Mouse (Mus musculus): Measurements from ENCODE around the gene Cmah. TPM values are rescaled to one million over a fixed set of nuclear protein-coding genes. Genes with fewer than 3 reads are reported as not detected.
A peak's percentile ranks its signal among the peaks of the same experiment; 100 is the strongest.

The Cmah gene
- total RNA-seq, 2 experiments from 2014 or later = 0.40 to 0.58 TPM

GRCm38 (mm10) chr13:24415506-24416206, 88.5 kb downstream of the Cmah start:
- intact Hi-C loops (cut with DNase I) = no loop called here
- no peak for DNase-seq

GRCm38 (mm10) chr13:24416409-24416808, 89.2 kb downstream of the Cmah start:
- intact Hi-C loops (cut with DNase I) = no loop called here
- peak; percentile 42 for DNase-seq

DNA sequence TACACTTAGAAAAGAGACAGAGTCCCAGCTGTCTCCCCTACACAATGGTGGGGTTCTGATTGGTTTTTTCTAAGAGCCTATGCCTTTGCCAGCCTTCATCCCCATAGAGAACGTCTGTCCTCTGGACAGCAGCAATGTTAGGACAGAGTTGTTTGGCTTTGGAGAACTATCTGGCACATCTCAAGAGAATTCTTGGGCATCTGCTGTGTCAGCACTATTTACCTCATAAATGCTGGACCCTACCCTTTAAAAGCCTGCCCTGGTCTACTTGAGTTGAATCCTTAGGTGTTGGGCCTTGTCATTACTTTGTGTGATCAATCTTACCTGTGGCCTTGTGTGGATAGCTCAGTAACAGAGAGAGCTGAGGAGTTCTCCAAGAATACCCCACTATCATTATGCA, 90.8 kb downstream of the Cmah start:
- intact Hi-C loops (cut with DNase I) = no loop called here
- no peak for DNase-seq

- DNase-seq = no peak
- intact Hi-C loops (cut with DNase I) = no loop called here
Observed at GRCm38 (mm10) chr13:24418814-24419213, 91.6 kb downstream of the Cmah start.

DNA sequence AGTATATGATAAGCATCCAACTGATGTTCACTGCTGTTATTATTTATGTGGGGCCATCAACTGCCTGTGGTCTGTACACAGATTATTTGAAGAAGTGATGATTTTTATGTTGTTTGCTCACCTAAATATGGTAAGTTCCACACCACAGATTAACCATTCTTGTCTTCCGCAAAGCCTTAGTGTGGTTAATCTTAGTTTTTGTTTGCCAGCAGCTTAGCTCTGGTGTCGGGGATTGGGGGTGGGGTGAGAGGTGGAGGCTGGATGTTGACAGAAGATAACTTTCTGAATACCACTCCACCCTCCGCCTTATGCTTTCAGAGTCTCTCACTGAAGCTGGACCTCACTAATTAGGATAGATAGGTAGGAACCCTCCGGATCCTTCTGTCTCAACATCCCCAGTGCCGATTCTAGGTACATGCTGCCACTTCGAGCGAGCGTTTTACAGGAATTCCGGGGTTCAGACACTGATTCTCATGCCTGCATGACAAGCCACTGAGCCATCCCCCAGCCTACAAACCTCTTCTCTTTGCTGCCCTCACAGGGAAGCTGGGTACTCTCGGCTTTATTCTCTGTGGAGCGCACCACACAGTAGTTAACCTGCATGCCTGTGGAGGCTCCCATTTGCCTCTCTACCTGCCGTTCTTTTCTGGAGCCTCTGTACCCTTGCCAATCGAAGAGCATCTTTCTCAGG, 92.5 kb downstream of the Cmah start:
- intact Hi-C loops (cut with DNase I) = no loop called here
- no peak for DNase-seq

DNA sequence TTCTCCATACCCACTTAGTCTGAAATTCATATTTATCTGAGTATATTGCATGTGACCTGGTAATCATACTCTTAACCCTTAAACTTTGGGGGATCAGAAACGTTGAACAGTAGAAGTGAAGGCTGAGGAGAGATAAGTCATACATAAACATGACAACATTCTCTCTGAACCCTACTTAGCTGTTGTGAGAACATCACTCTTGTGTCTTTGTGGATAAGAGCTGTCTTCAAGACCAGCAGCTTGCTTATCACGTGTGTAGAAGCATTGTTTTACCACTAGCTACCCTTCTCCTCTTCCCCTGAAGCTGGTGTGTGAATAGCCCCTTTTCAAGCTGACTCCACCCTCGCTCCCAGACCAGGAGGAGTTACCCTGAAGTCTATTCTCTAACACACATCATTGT, 94.8 kb downstream of the Cmah start:
- intact Hi-C loops (cut with DNase I) = no loop called here
- DNase-seq = no peak

- no peak for DNase-seq
- intact Hi-C loops (cut with DNase I) = no loop called here
Observed at GRCm38 (mm10) chr13:24430215-24430614, 103.0 kb downstream of the Cmah start.

GRCm38 (mm10) chr13:24431593-24431992, 104.4 kb downstream of the Cmah start:
- intact Hi-C loops (cut with DNase I) = no loop called here

DNA sequence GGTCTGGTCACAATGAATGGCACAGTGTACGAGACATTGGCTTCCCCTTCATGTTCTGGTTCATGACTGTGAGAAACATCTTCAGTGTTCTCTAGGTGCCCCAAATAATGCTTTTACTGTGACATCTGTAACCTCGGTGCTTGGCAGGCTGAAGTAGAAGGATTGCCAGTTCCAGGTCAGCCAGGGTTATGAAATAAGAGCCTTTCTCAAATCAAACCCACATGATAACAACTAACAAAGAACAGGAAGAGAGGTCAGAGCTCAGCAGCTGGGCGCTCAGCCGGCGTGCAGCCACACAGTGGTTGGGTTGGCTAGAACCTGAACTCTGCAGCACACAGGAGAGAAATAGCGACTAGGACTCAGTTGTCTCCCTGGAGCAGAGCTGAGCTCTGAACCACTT, 115.1 kb downstream of the Cmah start:
- no peak for DNase-seq
- intact Hi-C loops (cut with DNase I) = no loop called here

More at GRCm38 (mm10) chr13:24431593-24431992, 104.4 kb downstream of the Cmah start:
- no peak for DNase-seq

DNA sequence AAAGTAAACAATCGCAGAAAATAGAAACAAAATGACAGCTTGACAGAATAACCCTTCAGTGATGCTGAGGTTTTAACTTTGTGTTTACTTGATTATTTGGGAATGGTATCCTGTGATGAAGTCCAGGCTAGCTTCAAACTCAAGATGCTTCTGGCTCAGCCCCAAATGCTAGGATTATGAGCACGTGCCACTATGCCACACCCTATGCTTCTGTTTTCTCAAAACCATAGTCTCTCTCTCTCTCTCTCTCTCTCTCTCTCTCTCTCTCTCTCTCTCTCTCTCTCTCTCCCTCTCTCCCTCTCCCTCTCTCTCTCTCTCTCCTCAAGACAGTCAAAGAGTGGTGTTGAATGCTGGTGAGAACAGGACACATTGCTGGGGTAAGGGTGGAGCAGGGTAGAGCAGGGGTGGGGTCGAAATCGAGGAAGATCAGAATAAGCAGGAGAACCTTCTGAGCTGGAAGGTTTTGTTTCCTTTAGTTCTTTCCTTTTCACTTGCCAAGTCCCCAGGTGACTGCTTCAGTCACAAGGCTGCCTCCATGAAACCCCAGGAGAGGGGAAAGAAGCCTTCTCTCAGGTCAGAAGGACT, 116.7 kb downstream of the Cmah start:
- no peak for DNase-seq
- intact Hi-C loops (cut with DNase I) = no loop called here

DNA sequence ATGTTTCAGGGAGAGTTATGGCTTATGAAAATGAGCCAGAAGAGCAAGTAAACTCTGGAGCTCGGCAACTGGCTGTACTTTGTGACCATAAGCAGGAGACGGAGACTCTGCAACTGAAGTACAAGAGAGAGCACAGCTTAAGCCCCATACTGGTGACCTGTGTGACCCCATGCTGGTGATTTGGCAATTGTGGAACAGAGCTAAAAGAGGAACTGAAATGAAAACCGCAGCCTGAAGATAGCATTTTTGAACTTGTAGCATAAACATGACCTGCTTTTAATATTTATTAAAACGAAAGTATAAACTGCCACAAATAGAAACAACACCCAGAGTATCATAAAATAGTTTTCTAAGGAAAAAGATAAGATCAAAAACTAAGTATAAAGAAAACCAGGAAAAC, 117.5 kb downstream of the Cmah start:
- DNase-seq = no peak
- intact Hi-C loops (cut with DNase I) = no loop called here

- intact Hi-C loops (cut with DNase I) = no loop called here
- DNase-seq = no peak
Observed at GRCm38 (mm10) chr13:24445166-24445565, 118.0 kb downstream of the Cmah start.

- intact Hi-C loops (cut with DNase I) = no loop called here
- no peak for DNase-seq
Observed at GRCm38 (mm10) chr13:24446081-24446480, 118.9 kb downstream of the Cmah start.

DNA sequence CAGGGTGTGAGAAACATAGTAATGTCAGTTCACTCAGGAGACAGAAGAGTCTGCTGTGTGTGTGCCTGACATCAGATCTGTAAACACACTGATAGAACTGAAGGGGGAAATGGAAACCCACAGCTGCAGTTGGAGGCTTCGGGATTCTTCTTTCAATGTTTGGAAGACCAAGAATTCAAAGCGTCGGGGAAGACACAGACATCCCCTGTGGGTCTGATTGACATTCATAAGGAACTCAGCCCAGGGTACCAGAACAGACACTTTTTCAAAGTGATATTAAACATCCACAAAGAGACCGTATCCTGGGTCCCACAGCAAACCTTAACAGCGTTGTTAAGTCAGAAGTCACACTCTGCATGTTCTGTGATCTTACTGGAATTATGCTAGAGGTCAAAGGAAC, 119.8 kb downstream of the Cmah start:
- intact Hi-C loops (cut with DNase I) = no loop called here

GRCm38 (mm10) chr13:24448578-24448977, 121.4 kb downstream of the Cmah start:
- intact Hi-C loops (cut with DNase I) = no loop called here
- DNase-seq = no peak

More for the DNA sequence above, 119.8 kb downstream of the Cmah start:
- DNase-seq = no peak

DNA sequence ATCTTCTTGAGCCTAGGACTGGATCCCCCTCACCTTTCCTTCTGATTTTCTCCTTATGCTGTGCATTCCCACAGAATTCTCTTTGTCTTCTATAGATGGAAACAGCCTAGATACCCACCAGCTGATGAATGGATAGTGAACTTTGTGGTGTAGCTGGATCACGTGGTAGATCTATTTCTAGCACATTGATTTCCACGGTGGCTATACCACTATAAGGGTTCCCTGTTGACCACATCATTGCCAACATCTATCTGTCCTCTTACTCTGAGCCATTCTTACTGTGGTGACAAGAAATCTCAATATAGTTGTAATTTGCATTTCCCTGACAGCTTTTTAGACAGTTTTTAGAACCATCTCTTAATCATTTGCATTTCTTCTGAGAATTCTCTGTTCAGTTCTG, 124.3 kb downstream of the Cmah start:
- no peak for DNase-seq
- intact Hi-C loops (cut with DNase I) = no loop called here

DNA sequence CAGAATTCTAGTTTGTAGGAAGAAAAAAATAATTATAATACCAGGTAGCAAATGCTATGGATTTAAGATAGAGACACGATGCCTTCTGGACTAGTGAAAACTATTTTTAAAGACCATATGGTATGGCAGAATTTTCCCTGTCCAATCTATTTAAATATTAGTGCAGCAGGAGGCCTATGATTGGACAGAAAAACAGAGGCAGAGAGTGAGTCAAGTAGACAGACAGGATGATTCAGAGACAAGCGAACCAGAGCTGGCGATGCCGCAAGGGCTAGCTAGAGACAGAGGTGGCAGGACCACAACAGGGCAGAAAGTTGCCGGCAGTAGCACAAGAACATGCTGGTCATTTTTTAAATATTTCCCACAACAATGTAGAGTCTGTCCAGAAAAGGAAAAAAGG, 126.5 kb downstream of the Cmah start:
- intact Hi-C loops (cut with DNase I) = no loop called here
- no peak for DNase-seq

DNA sequence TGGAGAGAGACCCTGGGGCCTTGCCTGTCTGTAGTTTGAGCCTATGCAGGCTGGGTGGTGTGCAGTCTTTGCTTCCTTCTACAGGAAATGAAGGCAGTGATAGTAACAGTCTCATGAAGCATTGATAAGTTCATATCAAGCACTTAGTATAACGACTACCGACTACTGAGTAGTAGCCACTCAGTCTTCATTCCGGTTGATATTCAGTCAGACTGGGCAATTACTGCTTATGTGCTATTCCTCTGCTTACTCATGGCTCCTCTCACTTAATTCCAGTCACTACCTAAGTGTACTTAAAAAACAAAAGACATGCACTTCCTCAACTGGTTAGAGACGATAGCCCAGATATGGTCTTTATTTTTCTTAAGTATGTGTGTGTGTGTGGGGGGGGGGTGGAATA, 129.2 kb downstream of the Cmah start:
- intact Hi-C loops (cut with DNase I) = no loop called here
- no peak for DNase-seq

- intact Hi-C loops (cut with DNase I) = no loop called here
- no peak for DNase-seq
Observed at GRCm38 (mm10) chr13:24460517-24460916, 133.3 kb downstream of the Cmah start.

GRCm38 (mm10) chr13:24463767-24464166, 136.6 kb downstream of the Cmah start:
- intact Hi-C loops (cut with DNase I) = no loop called here
- no peak for DNase-seq

- no peak for DNase-seq
- intact Hi-C loops (cut with DNase I) = no loop called here
Observed at GRCm38 (mm10) chr13:24466027-24466426, 138.8 kb downstream of the Cmah start.

DNA sequence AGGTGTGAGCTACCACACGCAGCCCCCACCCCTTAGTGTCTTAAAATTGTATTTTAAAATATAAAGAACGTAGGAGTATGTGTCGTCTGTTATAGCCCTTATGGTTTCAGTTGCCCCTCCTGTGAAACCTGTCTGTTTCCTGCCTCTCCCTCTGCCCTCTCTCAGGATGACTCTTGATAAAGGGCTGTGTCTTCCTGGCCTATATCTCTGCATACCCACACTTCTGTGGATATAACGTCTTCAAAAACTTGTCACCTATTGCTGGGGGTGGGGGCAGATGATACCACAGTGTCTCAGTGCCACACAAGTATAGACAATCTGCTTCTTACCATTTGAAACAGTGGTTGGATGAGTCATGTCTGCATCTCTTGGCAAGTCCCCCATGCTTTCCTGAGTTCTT, 140.6 kb downstream of the Cmah start:
- intact Hi-C loops (cut with DNase I) = no loop called here
- no peak for DNase-seq

Measured in left cerebral cortex, postnatal 4 days (tissue).